Comparison of ENCODE assay signal across 9 mouse cellular contexts in the genomic region with DNA sequence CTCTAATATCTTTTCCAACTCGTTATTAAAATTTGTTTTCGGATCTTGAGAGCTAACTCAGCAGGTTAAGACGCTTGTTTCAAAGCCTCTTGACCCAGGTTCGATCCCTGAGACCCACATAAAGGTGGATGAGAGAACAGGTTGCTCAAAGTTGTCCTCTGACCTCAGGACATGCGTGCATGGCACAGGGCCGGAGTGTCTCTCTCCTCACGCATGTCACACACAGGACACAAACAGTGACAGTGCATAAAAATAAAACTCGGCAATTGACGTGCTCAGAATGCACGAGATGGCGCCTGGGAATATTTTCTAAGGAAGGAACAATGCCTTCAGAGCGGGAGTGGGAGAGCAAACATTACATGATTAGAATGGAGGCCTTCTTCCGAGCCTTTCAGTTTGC. TPM values are rescaled to one million over a fixed set of nuclear protein-coding genes. Genes with fewer than 3 reads are reported as not detected.
DNase-seq lines count a peak whose midpoint lies in the region; ATAC-seq and TF ChIP-seq lines count a peak whose summit lies in the region.
"Had no signal": no experiment of that assay in that cellular context is flagged by ENCODE, and none has a peak within 500 bp of the region (broad histone marks: within the 10 kb centered on the region; RNA-seq: fewer than 3 reads in every experiment).

No protein-coding gene starts in this region.

- H3K27me3 ChIP-seq in embryonic facial prominence, embryonic 13.5 days, result no peaks in the 10 kb centered on the region
- no peaks in the 10 kb centered on the region for H3K27me3 ChIP-seq in embryonic facial prominence, embryonic 10.5 days (replicated peaks; ENCODE audit: low read depth, poor library complexity, severe bottlenecking)
- no peaks in the 10 kb centered on the region for H3K27me3 ChIP-seq in hindbrain, postnatal 0 days (ENCODE audit: insufficient read depth, low read length)
- no peaks in the 10 kb centered on the region for H3K27me3 ChIP-seq in hindbrain, embryonic 16.5 days (replicated peaks; ENCODE audit: control insufficient read depth, insufficient read depth, low read length)
- H3K27me3 ChIP-seq in midbrain, embryonic 12.5 days, result no peaks in the 10 kb centered on the region
- H3K27me3 ChIP-seq in midbrain, embryonic 15.5 days (replicated peaks), result no peaks in the 10 kb centered on the region
- no peaks in the 10 kb centered on the region for H3K27me3 ChIP-seq in stomach, embryonic 16.5 days (ENCODE audit: control insufficient read depth, insufficient read depth, low read length)

- H3K4me2 ChIP-seq in embryonic facial prominence, embryonic 13.5 days, result 0 out of 2 replicates have a peak overlapping the region, but pooled peaks have one; percentile 9
- 0 out of 2 replicates have a peak overlapping the region, but pooled peaks have one; percentile 13 for H3K4me2 ChIP-seq in hindbrain, postnatal 0 days (ENCODE audit: low read depth, low read length)
- H3K4me2 ChIP-seq in hindbrain, embryonic 16.5 days (ENCODE audit: low read length), result no peak overlapping the region
- 0 out of 2 replicates have a peak overlapping the region, but pooled peaks have one; percentile 9 for H3K4me2 ChIP-seq in midbrain, embryonic 12.5 days (replicated peaks)
- no peak overlapping the region for H3K4me2 ChIP-seq in midbrain, embryonic 15.5 days
- H3K4me2 ChIP-seq in stomach, embryonic 16.5 days (ENCODE audit: low read depth, low read length), result peak overlapping the region; percentile 45

- H3K9ac ChIP-seq in embryonic facial prominence, embryonic 13.5 days, result no peak overlapping the region
- H3K9ac ChIP-seq in hindbrain, postnatal 0 days (replicated peaks; ENCODE audit: low read length), result no peak overlapping the region
- no peak overlapping the region for H3K9ac ChIP-seq in hindbrain, embryonic 16.5 days (ENCODE audit: low read depth, low read length)
- H3K9ac ChIP-seq in midbrain, embryonic 12.5 days (replicated peaks), result no peak overlapping the region
- no peak overlapping the region for H3K9ac ChIP-seq in midbrain, embryonic 15.5 days
- H3K9ac ChIP-seq in stomach, embryonic 16.5 days (ENCODE audit: low read length), result peak overlapping the region; percentile 43

- TF ChIP-seq CTCF in hindbrain, postnatal 0 days (IDR thresholded peaks at IDR 0.05; ENCODE audit: low read depth), result no peak

- ATAC-seq in embryonic facial prominence, embryonic 13.5 days (ENCODE audit: insufficient number of reproducible peaks, insufficient read depth, low FRiP score, low TSS enrichment, low read depth), result no peak
- ATAC-seq in hindbrain, postnatal 0 days, result no peak
- ATAC-seq in hindbrain, embryonic 16.5 days, result no peak
- 0 out of 2 replicates have a peak, but pooled peaks have one; percentile 38 for ATAC-seq in midbrain, embryonic 12.5 days (ENCODE audit: low FRiP score, low read depth)
- no peak for ATAC-seq in midbrain, embryonic 15.5 days (replicated peaks)
- no peak for ATAC-seq in stomach, embryonic 16.5 days (ENCODE audit: insufficient read depth, low FRiP score)

- H3K36me3 ChIP-seq in embryonic facial prominence, embryonic 13.5 days, result peaks cover 20% of the 10 kb centered on the region
- H3K36me3 ChIP-seq in embryonic facial prominence, embryonic 10.5 days (replicated peaks), result peaks cover 28% of the 10 kb centered on the region
- H3K36me3 ChIP-seq in hindbrain, postnatal 0 days (ENCODE audit: insufficient read depth, low read length), result no peaks in the 10 kb centered on the region; the same call in 1 of the 2 replicates
- peaks cover 3% of the 10 kb centered on the region; the same call in 1 of the 2 replicates for H3K36me3 ChIP-seq in hindbrain, embryonic 16.5 days (ENCODE audit: control insufficient read depth, insufficient read depth, low read length)
- H3K36me3 ChIP-seq in midbrain, embryonic 12.5 days, result peaks cover 6% of the 10 kb centered on the region; the same call in 1 of the 2 replicates
- no peaks in the 10 kb centered on the region for H3K36me3 ChIP-seq in midbrain, embryonic 15.5 days (replicated peaks)
- no peaks in the 10 kb centered on the region for H3K36me3 ChIP-seq in stomach, embryonic 16.5 days (ENCODE audit: control insufficient read depth, insufficient read depth, low read length)

- no peak overlapping the region for H3K4me3 ChIP-seq in embryonic facial prominence, embryonic 13.5 days
- no peak overlapping the region for H3K4me3 ChIP-seq in embryonic facial prominence, embryonic 10.5 days
- H3K4me3 ChIP-seq in hindbrain, postnatal 0 days (ENCODE audit: low read length), result no peak overlapping the region
- no peak overlapping the region for H3K4me3 ChIP-seq in hindbrain, embryonic 16.5 days (ENCODE audit: low read length)
- H3K4me3 ChIP-seq in midbrain, embryonic 12.5 days, result no peak overlapping the region
- no peak overlapping the region for H3K4me3 ChIP-seq in midbrain, embryonic 15.5 days
- peak overlapping the region; percentile 22; the same call in 1 of the 2 replicates for H3K4me3 ChIP-seq in stomach, embryonic 16.5 days (replicated peaks; ENCODE audit: low read length)
- H3K4me3 ChIP-seq: left cerebral cortex, adult 2 months had no signal

- no peak overlapping the region for H3K27ac ChIP-seq in embryonic facial prominence, embryonic 13.5 days
- no peak overlapping the region for H3K27ac ChIP-seq in embryonic facial prominence, embryonic 10.5 days (replicated peaks)
- H3K27ac ChIP-seq in hindbrain, postnatal 0 days, result no peak overlapping the region
- no peak overlapping the region for H3K27ac ChIP-seq in hindbrain, embryonic 16.5 days (ENCODE audit: low read depth, low read length)
- no peak overlapping the region for H3K27ac ChIP-seq in midbrain, embryonic 12.5 days (replicated peaks)
- no peak overlapping the region for H3K27ac ChIP-seq in midbrain, embryonic 15.5 days
- peak overlapping the region; percentile 62 for H3K27ac ChIP-seq in stomach, embryonic 16.5 days (ENCODE audit: low read length)
- H3K27ac ChIP-seq: left cerebral cortex, adult 2 months had no signal

- H3K9me3 ChIP-seq in embryonic facial prominence, embryonic 13.5 days, result no peaks in the 10 kb centered on the region
- H3K9me3 ChIP-seq in embryonic facial prominence, embryonic 10.5 days, result no peaks in the 10 kb centered on the region
- H3K9me3 ChIP-seq in hindbrain, postnatal 0 days (ENCODE audit: low read length), result no peaks in the 10 kb centered on the region
- no peaks in the 10 kb centered on the region for H3K9me3 ChIP-seq in hindbrain, embryonic 16.5 days (ENCODE audit: control insufficient read depth, low read length)
- H3K9me3 ChIP-seq in midbrain, embryonic 12.5 days, result no peaks in the 10 kb centered on the region
- no peaks in the 10 kb centered on the region for H3K9me3 ChIP-seq in midbrain, embryonic 15.5 days
- H3K9me3 ChIP-seq in stomach, embryonic 16.5 days (replicated peaks; ENCODE audit: control insufficient read depth, low read length), result no peaks in the 10 kb centered on the region

- peaks cover 10% of the 10 kb centered on the region; the same call in 1 of the 2 replicates for H3K4me1 ChIP-seq in embryonic facial prominence, embryonic 13.5 days
- 0 out of 2 replicates have a peak, but pooled peaks cover 3% of the 10 kb centered on the region for H3K4me1 ChIP-seq in embryonic facial prominence, embryonic 10.5 days
- no peaks in the 10 kb centered on the region for H3K4me1 ChIP-seq in hindbrain, postnatal 0 days (ENCODE audit: insufficient read depth, low read length)
- no peaks in the 10 kb centered on the region for H3K4me1 ChIP-seq in hindbrain, embryonic 16.5 days (ENCODE audit: control insufficient read depth, insufficient read depth, low read depth, low read length)
- no peaks in the 10 kb centered on the region for H3K4me1 ChIP-seq in midbrain, embryonic 12.5 days
- H3K4me1 ChIP-seq in midbrain, embryonic 15.5 days, result no peaks in the 10 kb centered on the region
- H3K4me1 ChIP-seq in stomach, embryonic 16.5 days (ENCODE audit: control insufficient read depth, insufficient read depth, low read length), result no peaks in the 10 kb centered on the region

- WGBS in embryonic facial prominence, embryonic 13.5 days, result 89% methylated on average over 13 of the region's 13 CpGs
- 94% methylated on average over 13 of the region's 13 CpGs for WGBS in embryonic facial prominence, embryonic 10.5 days
- WGBS in hindbrain, postnatal 0 days, result 89% methylated on average over 13 of the region's 13 CpGs
- WGBS in hindbrain, embryonic 16.5 days, result 88% methylated on average over 13 of the region's 13 CpGs
- 84% methylated on average over 13 of the region's 13 CpGs for WGBS in midbrain, embryonic 12.5 days
- 83% methylated on average over 13 of the region's 13 CpGs for WGBS in midbrain, embryonic 15.5 days
- WGBS in stomach, embryonic 16.5 days, result 74% methylated on average over 13 of the region's 13 CpGs

- no peak for DNase-seq in embryonic facial prominence, embryonic 10.5 days (ENCODE audit: low spot score)
- no peak for DNase-seq in hindbrain, postnatal 0 days (ENCODE audit: low spot score)
- DNase-seq in thymus, postnatal 36 days, result no peak

RNA-seq across cellular contexts. Expression of a gene that starts 18.5 kb away (rescaled TPM):
- 362 and 415 TPM in 2 replicates for polyA plus RNA-seq in embryonic facial prominence, embryonic 13.5 days (2015; fragmentation: Nextera tagmentation; extraction: Ambion mirVana)
- polyA plus RNA-seq in embryonic facial prominence, embryonic 10.5 days (2016; fragmentation: Nextera tagmentation; extraction: Ambion mirVana), result 579 and 587 TPM in 2 replicates
- total RNA-seq in hindbrain, postnatal 0 days (2014; rRNA removed), result 14.6 and 14.8 TPM in 2 replicates
- polyA plus RNA-seq in hindbrain, postnatal 0 days (2015; fragmentation: Nextera tagmentation; extraction: Ambion mirVana), result 140 and 154 TPM in 2 replicates
- 65.0 and 67.4 TPM in 2 replicates for polyA plus RNA-seq in hindbrain, embryonic 16.5 days (2015; fragmentation: Nextera tagmentation; extraction: Ambion mirVana)
- 531 and 557 TPM in 2 replicates for polyA plus RNA-seq in midbrain, embryonic 12.5 days (2016; fragmentation: Nextera tagmentation; extraction: Ambion mirVana)
- 46.1 and 61.2 TPM in 2 replicates for polyA plus RNA-seq in midbrain, embryonic 15.5 days (2015; fragmentation: Nextera tagmentation; extraction: Ambion mirVana)
- 221 and 345 TPM in 2 replicates for polyA plus RNA-seq in stomach, embryonic 16.5 days (2015; fragmentation: Nextera tagmentation; extraction: Ambion mirVana)

RNA-seq across cellular contexts. Expression of a gene that starts 42.6 kb away (rescaled TPM):
- polyA plus RNA-seq in embryonic facial prominence, embryonic 13.5 days (2015; fragmentation: Nextera tagmentation; extraction: Ambion mirVana), result 40.4 and 45.6 TPM in 2 replicates
- 72.8 and 76.0 TPM in 2 replicates for polyA plus RNA-seq in embryonic facial prominence, embryonic 10.5 days (2016; fragmentation: Nextera tagmentation; extraction: Ambion mirVana)
- 22.1 and 26.1 TPM in 2 replicates for total RNA-seq in hindbrain, postnatal 0 days (2014; rRNA removed)
- 20.8 and 22.0 TPM in 2 replicates for polyA plus RNA-seq in hindbrain, postnatal 0 days (2015; fragmentation: Nextera tagmentation; extraction: Ambion mirVana)
- polyA plus RNA-seq in hindbrain, embryonic 16.5 days (2015; fragmentation: Nextera tagmentation; extraction: Ambion mirVana), result 20.7 and 22.9 TPM in 2 replicates
- 115 and 116 TPM in 2 replicates for polyA plus RNA-seq in midbrain, embryonic 12.5 days (2016; fragmentation: Nextera tagmentation; extraction: Ambion mirVana)
- polyA plus RNA-seq in midbrain, embryonic 15.5 days (2015; fragmentation: Nextera tagmentation; extraction: Ambion mirVana), result 32.6 and 33.4 TPM in 2 replicates
- 22.3 and 24.7 TPM in 2 replicates for polyA plus RNA-seq in stomach, embryonic 16.5 days (2015; fragmentation: Nextera tagmentation; extraction: Ambion mirVana)

Comparison
In these comparisons a context has a peak if more than half of its experiments do, and no peak if none do; other contexts are left out.
1. H3K4me2 ChIP-seq: peak in embryonic facial prominence, embryonic 13.5 days (single experiment), hindbrain, postnatal 0 days (single experiment), midbrain, embryonic 12.5 days (single experiment) and stomach, embryonic 16.5 days (single experiment); none in hindbrain, embryonic 16.5 days (single experiment) and midbrain, embryonic 15.5 days (single experiment).